Mouse (Mus musculus) liver, embryonic 14.5 days (tissue): ENCODE data around the gene Epm2a.

Source experiments
- CTCF ChIP-seq: IDR thresholded peaks from 2 replicates; pipeline ENCODE4 v1.5.1; 2016; ENCODE audit warnings: antibody characterized with exemption, low read depth, control low read depth
- EP300 ChIP-seq: IDR thresholded peaks from 2 replicates; pipeline ENCODE4 v1.6.1; 2016; ENCODE audit warnings: antibody characterized with exemption, low read depth

DNA sequence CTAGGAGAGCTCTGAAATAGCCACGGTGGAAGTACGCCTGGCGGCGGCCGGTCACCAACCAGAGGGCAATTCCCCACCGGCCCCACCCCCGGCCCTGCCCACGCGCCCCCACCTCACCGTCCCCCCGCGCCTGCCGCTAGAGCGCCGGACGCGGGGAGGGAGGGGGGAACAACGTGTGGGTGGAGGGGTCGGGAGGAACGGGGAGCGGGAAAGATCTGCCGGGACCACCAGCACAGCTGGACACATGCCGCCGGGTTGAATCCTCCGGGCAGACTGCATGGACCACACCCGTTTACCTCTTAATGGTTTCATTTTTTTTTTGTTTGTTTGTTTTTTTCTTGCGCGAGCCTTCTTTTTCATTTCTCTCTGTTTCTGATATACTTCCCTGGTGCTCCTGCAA, 148.8 kb downstream of the Epm2a start:
- no peak for TF ChIP-seq CTCF
- TF ChIP-seq EP300 = no peak
